Mouse (Mus musculus) lung, adult 2 months (tissue): Measurements from ENCODE around the gene Togaram2.

Experiments
- CTCF ChIP-seq: fragments of 200-500 bp; IDR thresholded peaks from 2 replicates; pipeline ENCODE4 v1.5.1; 2011; ENCODE audit warnings: mild to moderate bottlenecking, low read length, control low read depth; ENCODE audit not compliant: insufficient read depth
- POLR2A ChIP-seq: fragments of 200-500 bp; IDR thresholded peaks from 2 replicates; pipeline ENCODE4 v1.6.1; 2011; ENCODE audit warnings: low read depth, mild to moderate bottlenecking, control low read depth, low read length, borderline replicate concordance; ENCODE audit errors: extremely low read depth

DNA sequence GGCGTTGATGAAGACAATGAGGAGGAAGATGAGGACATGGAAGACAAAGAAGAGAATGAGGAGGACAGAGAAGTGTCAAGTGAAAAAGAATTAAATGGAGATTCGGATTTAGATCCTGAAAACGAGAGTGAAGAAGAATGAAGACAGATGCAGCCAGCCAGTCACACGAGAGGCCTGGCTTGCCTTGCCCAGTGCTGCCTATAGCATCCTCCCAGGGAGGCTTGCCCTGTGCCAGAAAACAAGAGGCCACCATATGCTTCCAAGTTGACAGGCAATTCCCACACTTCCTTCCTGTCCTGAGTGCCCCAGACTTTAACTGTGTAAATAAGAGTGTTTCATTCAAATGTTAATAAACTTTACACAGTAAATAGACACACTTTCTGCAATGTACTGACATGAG is 15.5 kb upstream of the Togaram2 start:
- TF ChIP-seq CTCF (no peak), POLR2A (no peak)
